Mouse (Mus musculus) liver, embryonic 14.5 days (tissue): ENCODE results near the gene Phf24.

Experiments
- CTCF ChIP-seq: IDR thresholded peaks from 2 replicates; pipeline ENCODE4 v1.5.1; 2016; ENCODE audit warnings: antibody characterized with exemption, low read depth, control low read depth
- EP300 ChIP-seq: IDR thresholded peaks from 2 replicates; pipeline ENCODE4 v1.6.1; 2016; ENCODE audit warnings: antibody characterized with exemption, low read depth

- no peak for TF ChIP-seq EP300
- no peak for TF ChIP-seq CTCF
These were observed 6.0 kb downstream of the Phf24 start for GRCm38 (mm10) chr4:42922461-42922860.
